ENCODE assay signal across 8 mouse cellular contexts in genomic region chr11:98907437-98908173, GRCm38 (mm10). TPM values are rescaled to one million over a fixed set of nuclear protein-coding genes. Genes with fewer than 3 reads are reported as not detected.
DNase-seq lines count a peak whose midpoint lies in the region; ATAC-seq lines count a peak whose summit lies in the region.

Gene Cdc6, plus strand, starts transcription at chr11:98907801.

- intact Hi-C loops in heart, postnatal 14 days (cut with DNase I): loop anchor here (2.0 kb wide), 1 partner anchor 207 kb away; the partner anchor contains the start of gene Csf3

- peak within 1 kb of the TSS; percentile 86 for H3K4me2 ChIP-seq in forebrain, embryonic 14.5 days (ENCODE audit: low read length)
- peak within 1 kb of the TSS; percentile 97 for H3K4me2 ChIP-seq in neural tube, embryonic 15.5 days

- ATAC-seq in forebrain, embryonic 14.5 days: peak; percentile 99
- ATAC-seq in neural tube, embryonic 15.5 days (ENCODE audit: low FRiP score): peak; percentile 96

- WGBS in forebrain, embryonic 14.5 days: 0% methylated on average over 49 of the region's 49 CpGs
- WGBS in neural tube, embryonic 15.5 days: under 1% methylated on average over 49 of the region's 49 CpGs

- no peaks in the 10 kb centered on the region for H3K9me3 ChIP-seq in forebrain, embryonic 14.5 days (replicated peaks; ENCODE audit: control insufficient read depth, low read length)
- H3K9me3 ChIP-seq in neural tube, embryonic 15.5 days (replicated peaks): no peaks in the 10 kb centered on the region

- peaks cover 9% of the 10 kb centered on the region for H3K4me1 ChIP-seq in forebrain, embryonic 14.5 days (ENCODE audit: control insufficient read depth, insufficient read depth, low read length)
- peaks cover 19% of the 10 kb centered on the region for H3K4me1 ChIP-seq in neural tube, embryonic 15.5 days

- DNase-seq in ES-CJ7 (ENCODE audit: low read depth, low spot score): peak; percentile 99
- peak; percentile 89 for DNase-seq in cerebellum, adult 11 months
- DNase-seq in forebrain, embryonic 14.5 days (ENCODE audit: low spot score): peak; percentile 99
- DNase-seq in heart, postnatal 14 days: peak; percentile 94 to 96
- peak; percentile 96 for DNase-seq in layer of hippocampus, adult 11-12 months (ENCODE audit: low spot score)
- peak; percentile 98 to 99 for DNase-seq in lung, adult 18-20 months
- DNase-seq in testis, postnatal 14 days (ENCODE audit: low spot score): peak; percentile 96

- peak within 1 kb of the TSS; percentile 46 for H3K4me3 ChIP-seq in forebrain, embryonic 14.5 days (ENCODE audit: low read depth, low read length)
- peak within 1 kb of the TSS; percentile 47 for H3K4me3 ChIP-seq in neural tube, embryonic 15.5 days (replicated peaks)

- H3K36me3 ChIP-seq in forebrain, embryonic 14.5 days (ENCODE audit: control insufficient read depth, insufficient read depth, low read length): peaks cover 34% of the 10 kb centered on the region
- peaks cover 17% of the 10 kb centered on the region; the same call in 1 of the 2 replicates for H3K36me3 ChIP-seq in neural tube, embryonic 15.5 days

- peak within 1 kb of the TSS; percentile 60 for H3K9ac ChIP-seq in forebrain, embryonic 14.5 days (ENCODE audit: low read length)
- H3K9ac ChIP-seq in neural tube, embryonic 15.5 days (replicated peaks): no peak within 1 kb of the TSS

- no peaks in the 10 kb centered on the region for H3K27me3 ChIP-seq in forebrain, embryonic 14.5 days (replicated peaks; ENCODE audit: control insufficient read depth, insufficient read depth, low read length)
- H3K27me3 ChIP-seq in neural tube, embryonic 15.5 days (replicated peaks): no peaks in the 10 kb centered on the region

- no peak within 1 kb of the TSS for H3K27ac ChIP-seq in forebrain, embryonic 14.5 days (ENCODE audit: low read depth, low read length)
- peak within 1 kb of the TSS; percentile 58 for H3K27ac ChIP-seq in neural tube, embryonic 15.5 days (replicated peaks)

RNA-seq across cellular contexts. Expression of gene Cdc6, which starts in this region (rescaled TPM):
- 14.1 and 16.4 TPM in 2 replicates for polyA plus RNA-seq in forebrain, embryonic 14.5 days (2014; fragmentation: Nextera tagmentation; extraction: Ambion mirVana)
- total RNA-seq in heart, postnatal 14 days (2021): 1 to 10 TPM in 1 of 2 experiments, under 1 TPM in 1; 0.72 to 2.2 TPM
- polyA plus RNA-seq in neural tube, embryonic 15.5 days (2015; fragmentation: Nextera tagmentation; extraction: Ambion mirVana): 3.8 and 12.0 TPM in 2 replicates
